Mouse (Mus musculus) ovary, adult 2 months (tissue): ENCODE data around the gene Zbtb7a. TPM values are rescaled to one million over a fixed set of nuclear protein-coding genes. Genes with fewer than 3 reads are reported as not detected.

Experiments used
- polyA plus RNA-seq: library from polyadenylated mRNA; depleted of rRNA; stranded (reverse); fragments of >200 nt; gene quantifications from 2 replicates; pipeline ENCODE4 v1.2.3, GENCODE M21; 2012; rRNA removed

Zbtb7a gene
- polyA plus RNA-seq = 89.6 and 105 TPM in 2 replicates

GRCm38 (mm10) chr10:81134966-81135681 lies at the start of gene Zbtb7a:
TSS of gene Zbtb7a (plus strand) at chr10:81135220.

GRCm38 (mm10) chr10:81105565-81106112 lies 29.4 kb upstream of the Zbtb7a start, which contains the start of gene Map2k2:
TSS of gene Map2k2 (plus strand) at chr10:81105915.

GRCm38 (mm10) chr10:81167200-81168086 lies 32.4 kb downstream of the Zbtb7a start, which contains the start of gene Pias4:
TSS of gene Pias4 (minus strand) at chr10:81167923.

GRCm38 (mm10) chr10:81176466-81177271 lies 41.6 kb downstream of the Zbtb7a start, which contains the start of gene Eef2:
TSS of gene Eef2 (plus strand) at chr10:81176631.

GRCm38 (mm10) chr10:81182336-81183333 lies 47.6 kb downstream of the Zbtb7a start, which contains the start of gene Dapk3:
TSS of gene Dapk3 (plus strand) at chr10:81183005.

GRCm38 (mm10) chr10:81183805-81184204 lies 48.8 kb downstream of the Zbtb7a start, which contains the start of gene 4930442H23Rik:
TSS of gene 4930442H23Rik (minus strand) at chr10:81183849.

GRCm38 (mm10) chr10:81201807-81202758 lies 67.1 kb downstream of the Zbtb7a start, which contains the start of gene Nmrk2:
TSS of gene Nmrk2 (minus strand) at chr10:81202051.

Other genes starting within 250 kb of the Zbtb7a start
- gene Timm13, start 234.3 kb upstream of the Zbtb7a start, polyA plus RNA-seq = 253 and 261 TPM in 2 replicates
- gene Lmnb2, start 217.0 kb upstream of the Zbtb7a start, polyA plus RNA-seq = 30.4 and 33.2 TPM in 2 replicates
- gene Gadd45b, start 205.1 kb upstream of the Zbtb7a start, polyA plus RNA-seq = 61.8 and 62.6 TPM in 2 replicates
- 5.9 and 6.7 TPM in 2 replicates for gene Gng7, start 120.3 kb upstream of the Zbtb7a start, polyA plus RNA-seq
- 0.20 and 0.25 TPM in 2 replicates for gene Diras1, start 109.6 kb upstream of the Zbtb7a start, polyA plus RNA-seq
- gene Slc39a3, start 97.8 kb upstream of the Zbtb7a start, polyA plus RNA-seq = 54.7 and 57.3 TPM in 2 replicates
- 318 and 335 TPM in 2 replicates for gene Sgta, start 75.0 kb upstream of the Zbtb7a start, polyA plus RNA-seq
- 133 and 135 TPM in 2 replicates for gene Thop1, start 65.2 kb upstream of the Zbtb7a start, polyA plus RNA-seq
- gene Creb3l3, start 36.3 kb upstream of the Zbtb7a start, polyA plus RNA-seq = 4.3 and 7.6 TPM in 2 replicates
- gene Map2k2, start 29.3 kb upstream of the Zbtb7a start, polyA plus RNA-seq = 253 and 327 TPM in 2 replicates
- 48.8 and 60.5 TPM in 2 replicates for gene Pias4, start 32.7 kb downstream of the Zbtb7a start, polyA plus RNA-seq
- gene Eef2, start 41.4 kb downstream of the Zbtb7a start, polyA plus RNA-seq = 2,943 and 3,409 TPM in 2 replicates
- 168 and 226 TPM in 2 replicates for gene Dapk3, start 47.8 kb downstream of the Zbtb7a start, polyA plus RNA-seq
- gene 4930442H23Rik, start 48.6 kb downstream of the Zbtb7a start, polyA plus RNA-seq = not detected in 2 replicates
- not detected in 2 replicates for gene Nmrk2, start 66.8 kb downstream of the Zbtb7a start, polyA plus RNA-seq
- gene Atcay, start 95.6 kb downstream of the Zbtb7a start, polyA plus RNA-seq = not detected in 2 replicates
- gene Zfr2, start 97.9 kb downstream of the Zbtb7a start, polyA plus RNA-seq = 48.7 and 50.1 TPM in 2 replicates
- 3.3 and 4.2 TPM in 2 replicates for gene Matk, start 117.7 kb downstream of the Zbtb7a start, polyA plus RNA-seq
- 134 and 190 TPM in 2 replicates for gene Mrpl54, start 131.7 kb downstream of the Zbtb7a start, polyA plus RNA-seq
- 170 and 185 TPM in 2 replicates for gene Apba3, start 131.7 kb downstream of the Zbtb7a start, polyA plus RNA-seq
- 18.6 and 20.4 TPM in 2 replicates for gene Tjp3, start 156.4 kb downstream of the Zbtb7a start, polyA plus RNA-seq
- gene Pip5k1c, start 157.7 kb downstream of the Zbtb7a start, polyA plus RNA-seq = 90.4 and 97.0 TPM in 2 replicates
- gene Cactin, start 185.9 kb downstream of the Zbtb7a start, polyA plus RNA-seq = 45.0 and 53.4 TPM in 2 replicates
- 34.6 and 38.7 TPM in 2 replicates for gene Tbxa2r, start 193.5 kb downstream of the Zbtb7a start, polyA plus RNA-seq
- gene Gipc3, start 208.0 kb downstream of the Zbtb7a start, polyA plus RNA-seq = 1.8 and 2.4 TPM in 2 replicates
- 168 and 202 TPM in 2 replicates for gene Hmg20b, start 215.3 kb downstream of the Zbtb7a start, polyA plus RNA-seq
- gene Mfsd12, start 222.3 kb downstream of the Zbtb7a start, polyA plus RNA-seq = 43.4 and 67.4 TPM in 2 replicates
- gene 4930404N11Rik, start 230.6 kb downstream of the Zbtb7a start, polyA plus RNA-seq = 13.7 and 14.3 TPM in 2 replicates
- 189 and 205 TPM in 2 replicates for gene Fzr1, start 243.3 kb downstream of the Zbtb7a start, polyA plus RNA-seq
- gene Dohh, start 249.2 kb downstream of the Zbtb7a start, polyA plus RNA-seq = 178 and 192 TPM in 2 replicates
- gene Gm48551, start 249.2 kb downstream of the Zbtb7a start, polyA plus RNA-seq = 10.9 and 15.0 TPM in 2 replicates